Mouse (Mus musculus) olfactory bulb, adult 2 months (tissue): ENCODE results near the gene Eva1c.

Experiments
- CTCF ChIP-seq: fragments of 200-500 bp; IDR thresholded peaks from 2 replicates; pipeline ENCODE4 v1.5.1; 2012; ENCODE audit warnings: low read depth, mild to moderate bottlenecking, low read length, moderate library complexity; ENCODE audit not compliant: insufficient read depth
- POLR2A ChIP-seq: fragments of 200-500 bp; IDR thresholded peaks from 2 replicates; pipeline ENCODE4 v1.6.1; 2012; ENCODE audit warnings: mild to moderate bottlenecking, low read depth, low read length, moderate library complexity; ENCODE audit not compliant: insufficient read depth

DNA sequence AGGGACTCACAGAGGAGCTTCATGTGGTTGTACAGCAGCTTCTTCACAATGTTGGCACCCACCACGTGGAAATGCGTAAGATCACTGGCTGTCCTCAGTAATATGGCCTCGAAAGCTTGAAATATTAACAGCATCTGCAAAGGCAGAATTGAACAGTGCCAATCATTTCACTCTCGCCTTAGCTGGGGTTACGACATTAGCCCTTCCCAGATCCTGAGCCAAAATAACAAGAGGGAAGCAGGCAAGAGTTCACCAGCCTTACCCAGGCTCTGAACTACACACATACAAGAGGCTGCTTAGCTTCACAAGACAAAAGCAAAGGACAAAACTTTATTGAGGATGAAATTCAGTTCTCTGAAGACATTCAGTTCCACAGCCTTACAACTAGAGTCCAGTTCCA lies 22.1 kb upstream of the Eva1c start:
- TF ChIP-seq POLR2A, result no peak
- TF ChIP-seq CTCF, result no peak
